Comparison of ENCODE assay signal across 7 mouse cellular contexts in the genomic region with DNA sequence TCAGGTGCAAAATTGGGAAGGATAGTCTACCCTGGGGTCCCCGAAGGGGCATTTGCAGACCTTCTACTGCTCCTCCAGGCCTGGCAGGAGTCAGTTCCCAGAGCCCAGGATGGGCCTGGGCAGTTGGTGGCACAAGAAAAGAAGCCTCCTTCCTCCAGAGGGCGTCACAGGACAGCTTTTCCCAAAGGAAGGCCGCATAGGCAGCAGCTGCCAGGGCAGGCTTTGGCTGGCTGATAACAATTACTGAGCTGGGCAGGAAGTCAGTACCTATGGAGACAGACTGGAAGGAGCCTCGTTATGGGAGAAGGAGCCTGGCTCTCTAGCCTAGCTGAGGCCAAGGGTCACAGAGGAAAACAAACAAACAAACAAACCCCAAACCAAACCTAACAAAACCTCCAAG. TPM values are rescaled to one million over a fixed set of nuclear protein-coding genes. Genes with fewer than 3 reads are reported as not detected.
DNase-seq lines count a peak whose midpoint lies in the region; ATAC-seq and TF ChIP-seq lines count a peak whose summit lies in the region.

No protein-coding gene starts in this region.

- no peak for ATAC-seq in midbrain, embryonic 14.5 days (ENCODE audit: low FRiP score, low TSS enrichment)
- ATAC-seq in midbrain, embryonic 13.5 days, result no peak
- peak; percentile 68 for ATAC-seq in hindbrain, postnatal 0 days
- ATAC-seq in stomach, embryonic 15.5 days (ENCODE audit: insufficient read depth, low FRiP score, low read depth), result peak; percentile 41; the same call in 1 of the 2 replicates

- H3K27me3 ChIP-seq in midbrain, embryonic 14.5 days (ENCODE audit: control insufficient read depth, insufficient read depth, low read length), result no peaks in the 10 kb centered on the region
- no peaks in the 10 kb centered on the region for H3K27me3 ChIP-seq in midbrain, embryonic 13.5 days
- no peaks in the 10 kb centered on the region for H3K27me3 ChIP-seq in hindbrain, postnatal 0 days (ENCODE audit: insufficient read depth, low read length)
- no peaks in the 10 kb centered on the region for H3K27me3 ChIP-seq in stomach, embryonic 15.5 days (replicated peaks)

- H3K4me1 ChIP-seq in midbrain, embryonic 14.5 days (ENCODE audit: control insufficient read depth, insufficient read depth, low read length), result no peaks in the 10 kb centered on the region; the same call in 1 of the 2 replicates
- H3K4me1 ChIP-seq in midbrain, embryonic 13.5 days (replicated peaks), result peaks cover 13% of the 10 kb centered on the region; the same call in 1 of the 2 replicates
- H3K4me1 ChIP-seq in hindbrain, postnatal 0 days (ENCODE audit: insufficient read depth, low read length), result no peaks in the 10 kb centered on the region
- H3K4me1 ChIP-seq in stomach, embryonic 15.5 days, result no peaks in the 10 kb centered on the region

- no peaks in the 10 kb centered on the region for H3K9me3 ChIP-seq in midbrain, embryonic 14.5 days (ENCODE audit: control insufficient read depth, low read length)
- no peaks in the 10 kb centered on the region for H3K9me3 ChIP-seq in midbrain, embryonic 13.5 days
- no peaks in the 10 kb centered on the region for H3K9me3 ChIP-seq in hindbrain, postnatal 0 days (ENCODE audit: low read length)
- no peaks in the 10 kb centered on the region for H3K9me3 ChIP-seq in stomach, embryonic 15.5 days

- H3K36me3 ChIP-seq in midbrain, embryonic 14.5 days (ENCODE audit: control insufficient read depth, insufficient read depth, low read length), result no peaks in the 10 kb centered on the region
- no peaks in the 10 kb centered on the region for H3K36me3 ChIP-seq in midbrain, embryonic 13.5 days
- H3K36me3 ChIP-seq in hindbrain, postnatal 0 days (ENCODE audit: insufficient read depth, low read length), result no peaks in the 10 kb centered on the region
- no peaks in the 10 kb centered on the region for H3K36me3 ChIP-seq in stomach, embryonic 15.5 days

- TF ChIP-seq CTCF in hindbrain, postnatal 0 days (IDR thresholded peaks at IDR 0.05; ENCODE audit: low read depth), result peak; percentile 52

- peak; percentile 56 for DNase-seq in midbrain, embryonic 14.5 days
- DNase-seq in adipocyte (ENCODE audit: low spot score), result peak; percentile 40
- peak; percentile 26 to 29 for DNase-seq in cerebellum, postnatal 36 days
- peak; percentile 71 for DNase-seq in hindbrain, postnatal 0 days (ENCODE audit: low spot score)
- DNase-seq in lung, adult 18-20 months, result peak; percentile 23 to 44

- WGBS in midbrain, embryonic 14.5 days, result 40% methylated on average over 4 of the region's 4 CpGs
- WGBS in midbrain, embryonic 13.5 days, result 35% methylated on average over 4 of the region's 4 CpGs
- 35% methylated on average over 4 of the region's 4 CpGs for WGBS in hindbrain, postnatal 0 days
- WGBS in stomach, embryonic 15.5 days, result 34% methylated on average over 4 of the region's 4 CpGs

- no peak overlapping the region for H3K27ac ChIP-seq in midbrain, embryonic 14.5 days (replicated peaks; ENCODE audit: low read depth, low read length)
- no peak overlapping the region for H3K27ac ChIP-seq in midbrain, embryonic 13.5 days
- H3K27ac ChIP-seq in hindbrain, postnatal 0 days, result no peak overlapping the region
- no peak overlapping the region for H3K27ac ChIP-seq in stomach, embryonic 15.5 days

- H3K4me2 ChIP-seq in midbrain, embryonic 14.5 days (ENCODE audit: low read length), result no peak overlapping the region
- no peak overlapping the region for H3K4me2 ChIP-seq in midbrain, embryonic 13.5 days (replicated peaks)
- no peak overlapping the region for H3K4me2 ChIP-seq in hindbrain, postnatal 0 days (ENCODE audit: low read depth, low read length)
- no peak overlapping the region for H3K4me2 ChIP-seq in stomach, embryonic 15.5 days

- no peak overlapping the region for H3K9ac ChIP-seq in midbrain, embryonic 14.5 days (replicated peaks; ENCODE audit: low read length)
- H3K9ac ChIP-seq in midbrain, embryonic 13.5 days (replicated peaks), result no peak overlapping the region
- H3K9ac ChIP-seq in hindbrain, postnatal 0 days (replicated peaks; ENCODE audit: low read length), result no peak overlapping the region
- H3K9ac ChIP-seq in stomach, embryonic 15.5 days, result no peak overlapping the region

- H3K4me3 ChIP-seq in midbrain, embryonic 14.5 days (replicated peaks; ENCODE audit: low read depth, low read length), result no peak overlapping the region
- no peak overlapping the region for H3K4me3 ChIP-seq in midbrain, embryonic 13.5 days (replicated peaks)
- no peak overlapping the region for H3K4me3 ChIP-seq in hindbrain, postnatal 0 days (ENCODE audit: low read length)
- H3K4me3 ChIP-seq in stomach, embryonic 15.5 days (replicated peaks), result no peak overlapping the region

RNA-seq across cellular contexts. Expression of gene Klf4, which starts 54.3 kb away (rescaled TPM):
- 1.4 and 2.2 TPM in 2 replicates for polyA plus RNA-seq in midbrain, embryonic 14.5 days (2014; fragmentation: Nextera tagmentation; extraction: Ambion mirVana)
- polyA plus RNA-seq in midbrain, embryonic 13.5 days (2015; fragmentation: Nextera tagmentation; extraction: Ambion mirVana), result 1.3 and 2.1 TPM in 2 replicates
- total RNA-seq in hindbrain, postnatal 0 days (2014; rRNA removed), result 10.6 and 14.6 TPM in 2 replicates
- polyA plus RNA-seq in hindbrain, postnatal 0 days (2015; fragmentation: Nextera tagmentation; extraction: Ambion mirVana), result 4.0 and 4.3 TPM in 2 replicates
- polyA plus RNA-seq in stomach, embryonic 15.5 days (2015; fragmentation: Nextera tagmentation; extraction: Ambion mirVana), result 20.8 and 26.1 TPM in 2 replicates

Comparison
In these comparisons a context has a peak if more than half of its experiments do, and no peak if none do; other contexts are left out.
1. ATAC-seq: peak in hindbrain, postnatal 0 days (single experiment) and stomach, embryonic 15.5 days (single experiment); none in midbrain, embryonic 14.5 days (single experiment) and midbrain, embryonic 13.5 days (single experiment).
2. Peak in every context shown above with its lines, with median percentiles within 50 percentile points of each other: DNase-seq.